Mouse (Mus musculus): ENCODE measurements at regions not wholly inside any gene's neighbourhood (a gene's known extent, or its start where the extent isn't known, plus 50 kb on each side); places are given as distances from the start of the nearest gene placed in this dataset.

DNA sequence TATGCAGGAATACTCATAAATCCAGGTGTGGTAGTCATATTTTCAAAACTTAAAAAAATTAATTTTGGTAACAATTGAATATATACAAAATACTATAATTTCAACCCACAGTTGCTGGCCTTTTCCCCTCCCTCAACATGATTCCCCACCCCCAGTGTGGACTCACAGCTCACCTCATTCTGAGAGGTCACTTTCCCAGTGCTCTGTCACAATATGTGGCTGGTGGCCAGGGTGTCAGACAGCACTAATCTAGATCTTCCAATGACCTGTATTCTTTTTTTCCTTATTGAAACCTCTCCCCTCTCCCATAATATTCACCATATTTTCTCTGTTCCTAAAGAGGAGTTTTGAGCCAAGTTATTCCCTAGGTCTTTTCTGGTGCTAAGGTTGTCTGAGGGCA, 308.0 kb downstream of the 4933412E24Rik start:
- TF ChIP-seq CTCF (IDR thresholded peaks at IDR 0.05; ENCODE audit: extremely low read depth, insufficient read length, insufficient replicate concordance, low read depth, low read length) (no peak), POLR2A (IDR thresholded peaks at IDR 0.05; ENCODE audit: low read depth, low read length) (no peak)

All from small intestine, adult 2 months (tissue).